Mouse (Mus musculus): ENCODE results near the gene Gm43738. TPM values are rescaled to one million over a fixed set of nuclear protein-coding genes. Genes with fewer than 3 reads are reported as not detected.

The Gm43738 gene
- not detected in 2 replicates for polyA plus RNA-seq (2015; fragmentation: Nextera tagmentation; extraction: Ambion mirVana)

- no peak for DNase-seq (ENCODE audit: low spot score)
Measured at GRCm38 (mm10) chr3:89100811-89101210, at the start of gene Gm43738. Gene Gm43738, minus strand, starts transcription at chr3:89101099.

GRCm38 (mm10) chr3:89148567-89148966 is 47.7 kb upstream of the Gm43738 start:
- DNase-seq (ENCODE audit: low spot score) = no peak

- no peak for DNase-seq (ENCODE audit: low spot score)
Measured at GRCm38 (mm10) chr3:89147979-89148311, 47.0 kb upstream of the Gm43738 start.

GRCm38 (mm10) chr3:89147101-89147978 is 46.4 kb upstream of the Gm43738 start:
- no peak for DNase-seq (ENCODE audit: low spot score)

GRCm38 (mm10) chr3:89145566-89145965 is 44.7 kb upstream of the Gm43738 start:
- DNase-seq (ENCODE audit: low spot score) = no peak

- no peak for DNase-seq (ENCODE audit: low spot score)
Measured at GRCm38 (mm10) chr3:89144821-89145220, 43.9 kb upstream of the Gm43738 start.

- DNase-seq (ENCODE audit: low spot score) = peak; percentile 23
Measured at GRCm38 (mm10) chr3:89136365-89136764, 35.5 kb upstream of the Gm43738 start.

- no peak for DNase-seq (ENCODE audit: low spot score)
Measured at GRCm38 (mm10) chr3:89135958-89136357, 35.1 kb upstream of the Gm43738 start, which contains the start of gene Pklr. Gene Pklr, plus strand, starts transcription at chr3:89136142.

- DNase-seq (ENCODE audit: low spot score) = no peak
Measured at GRCm38 (mm10) chr3:89133752-89134151, 32.9 kb upstream of the Gm43738 start.

GRCm38 (mm10) chr3:89133063-89133450 is 32.2 kb upstream of the Gm43738 start:
- DNase-seq (ENCODE audit: low spot score) = no peak

GRCm38 (mm10) chr3:89132285-89133062 is 31.6 kb upstream of the Gm43738 start:
- peak; percentile 4 for DNase-seq (ENCODE audit: low spot score)

- no peak for DNase-seq (ENCODE audit: low spot score)
Measured at GRCm38 (mm10) chr3:89131816-89132215, 30.9 kb upstream of the Gm43738 start.

- DNase-seq (ENCODE audit: low spot score) = no peak
Measured at GRCm38 (mm10) chr3:89129908-89130307, 29.0 kb upstream of the Gm43738 start.

GRCm38 (mm10) chr3:89125981-89126380 is 25.1 kb upstream of the Gm43738 start:
- no peak for DNase-seq (ENCODE audit: low spot score)

GRCm38 (mm10) chr3:89124241-89124640 is 23.3 kb upstream of the Gm43738 start:
- DNase-seq (ENCODE audit: low spot score) = no peak

GRCm38 (mm10) chr3:89123313-89123712 is 22.4 kb upstream of the Gm43738 start:
- DNase-seq (ENCODE audit: low spot score) = no peak

- peak; percentile 65 for DNase-seq (ENCODE audit: low spot score)
Measured at GRCm38 (mm10) chr3:89115522-89115921, 14.6 kb upstream of the Gm43738 start.

- no peak for DNase-seq (ENCODE audit: low spot score)
Measured at GRCm38 (mm10) chr3:89113058-89113457, 12.2 kb upstream of the Gm43738 start.

GRCm38 (mm10) chr3:89108146-89108545 is 7.2 kb upstream of the Gm43738 start:
- DNase-seq (ENCODE audit: low spot score) = no peak

- DNase-seq (ENCODE audit: low spot score) = no peak
Measured at GRCm38 (mm10) chr3:89107545-89107944, 6.6 kb upstream of the Gm43738 start.

- no peak for DNase-seq (ENCODE audit: low spot score)
Measured at GRCm38 (mm10) chr3:89106881-89107280, 6.0 kb upstream of the Gm43738 start.

GRCm38 (mm10) chr3:89103291-89103595 is 2.3 kb upstream of the Gm43738 start:
- DNase-seq (ENCODE audit: low spot score) = no peak

All from thymus, postnatal 0 days (tissue).